Mouse (Mus musculus) MEL (cell line): ENCODE data around the gene Eif5a. TPM values are rescaled to one million over a fixed set of nuclear protein-coding genes. Genes with fewer than 3 reads are reported as not detected.
"Not testable (repeated sequence)": the region's sequence is repeated elsewhere in the genome, so short reads cannot be mapped to it uniquely, and the experiment has no call there.

Experiments
- DNase-seq: peaks from one replicate; pipeline ENCODE4 v3.0.0; 2011; ENCODE audit warnings: low read depth, low spot score
- H3K27ac ChIP-seq: 2 replicates; pipeline ENCODE4 v1.5.1; 2012; ENCODE audit warnings: low read depth, mild to moderate bottlenecking, control low read depth, low read length, moderate library complexity; ENCODE audit not compliant: control insufficient read depth
- H3K27me3 ChIP-seq, 2 experiments: fragments of 150-350 bp in 1 of 2; sonication (generic) in 1 of 2; 2 replicates each; pipeline ENCODE4 v1.6.1; 2012; ENCODE audit warnings: low read length in 2 of 2, mild to moderate bottlenecking in 2 of 2, improper control_type of control experiment in 1 of 2, moderate library complexity in 1 of 2; ENCODE audit not compliant: insufficient read depth in 2 of 2, control insufficient read depth in 1 of 2
- H3K36me3 ChIP-seq, 2 experiments: 2 replicates each; pipeline ENCODE4 v1.6.1; 2012 to 2014; ENCODE audit warnings: low read length in 2 of 2, improper control_type of control experiment in 1 of 2, inconsistent platforms in 1 of 2, mild to moderate bottlenecking in 1 of 2; ENCODE audit not compliant: insufficient read depth in 2 of 2, control insufficient read depth in 1 of 2
- H3K4me1 ChIP-seq, 2 experiments: fragments of 150-350 bp in 1 of 2; sonication (generic) in 1 of 2; 2 replicates each; pipeline ENCODE4 v1.6.1; 2012; ENCODE audit warnings: low read length in 2 of 2, improper control_type of control experiment in 1 of 2, mild to moderate bottlenecking in 1 of 2; ENCODE audit not compliant: insufficient read depth in 2 of 2, control insufficient read depth in 1 of 2
- H3K4me3 ChIP-seq, 2 experiments: fragments of 150-350 bp in 1 of 2; sonication (generic) in 1 of 2; 2 replicates each; pipeline ENCODE4 v1.5.1; 2012; ENCODE audit warnings: low read depth in 2 of 2, low read length in 2 of 2, mild to moderate bottlenecking in 2 of 2, moderate library complexity in 2 of 2, control low read depth in 1 of 2, improper control_type of control experiment in 1 of 2; ENCODE audit not compliant: control insufficient read depth in 1 of 2, insufficient read depth in 1 of 2
- H3K79me2 ChIP-seq: 2 replicates; pipeline ENCODE4 v1.6.1; 2012; ENCODE audit warnings: mild to moderate bottlenecking, low read length, moderate library complexity; ENCODE audit not compliant: control insufficient read depth, poor library complexity, insufficient read depth
- H3K9ac ChIP-seq: 2 replicates; pipeline ENCODE4 v1.6.1; 2012; ENCODE audit warnings: low read depth, mild to moderate bottlenecking, control low read depth, low read length, moderate library complexity; ENCODE audit not compliant: control insufficient read depth, poor library complexity, severe bottlenecking
- H3K9me3 ChIP-seq: fragments of 150-350 bp; sonication (generic); replicated peaks from 2 replicates; pipeline ENCODE4 v1.6.1; 2012; ENCODE audit warnings: mild to moderate bottlenecking, low read length, improper control_type of control experiment, moderate library complexity; ENCODE audit not compliant: insufficient read depth
- BHLHE40 ChIP-seq: IDR thresholded peaks from 2 replicates; pipeline ENCODE4 v1.6.1; 2012; ENCODE audit warnings: low read depth, mild to moderate bottlenecking, inconsistent platforms, low read length, improper control_type of control experiment, borderline replicate concordance
- CTCF ChIP-seq, 3 experiments: IDR thresholded peaks in 2 of 3; conservative IDR thresholded peaks in 1 of 3; 2 replicates each; pipeline ENCODE4 v1.5.1; 2011 to 2012; ENCODE audit warnings: low read length in 3 of 3, low read depth in 2 of 3, mild to moderate bottlenecking in 2 of 3, improper control_type of control experiment in 1 of 3, inconsistent platforms in 1 of 3, mixed read lengths in 1 of 3, moderate library complexity in 1 of 3; ENCODE audit not compliant: control insufficient read depth in 1 of 3, insufficient read depth in 1 of 3, poor library complexity in 1 of 3, severe bottlenecking in 1 of 3
- E2F4 ChIP-seq: IDR thresholded peaks from 2 replicates; pipeline ENCODE4 v1.6.1; 2011; ENCODE audit warnings: low read depth, low read length, improper control_type of control experiment, borderline replicate concordance
- ELF1 ChIP-seq: IDR thresholded peaks from 2 replicates; pipeline ENCODE4 v1.6.1; 2014; ENCODE audit warnings: low read depth, mild to moderate bottlenecking, inconsistent platforms, low read length, improper control_type of control experiment, moderate library complexity
- EP300 ChIP-seq, 2 experiments: IDR thresholded peaks; 2 replicates each; pipeline ENCODE4 v1.6.1; 2011; ENCODE audit warnings: improper control_type of control experiment in 2 of 2, low read length in 2 of 2, low read depth in 1 of 2, mild to moderate bottlenecking in 1 of 2
- ETS1 ChIP-seq: IDR thresholded peaks from 2 replicates; pipeline ENCODE4 v1.6.1; 2012; ENCODE audit warnings: low read depth, mild to moderate bottlenecking, inconsistent platforms, low read length, improper control_type of control experiment, moderate library complexity
- GATA1 ChIP-seq: IDR thresholded peaks from 2 replicates; pipeline ENCODE4 v1.6.1; 2011; ENCODE audit warnings: low read depth, low read length, improper control_type of control experiment
- HCFC1 ChIP-seq: IDR thresholded peaks from 2 replicates; pipeline ENCODE4 v1.6.1; 2012; ENCODE audit warnings: low read depth, mild to moderate bottlenecking, inconsistent platforms, low read length, improper control_type of control experiment, moderate library complexity
- MAFK ChIP-seq: IDR thresholded peaks from 2 replicates; pipeline ENCODE4 v1.6.1; 2011; ENCODE audit warnings: low read depth, mild to moderate bottlenecking, low read length, improper control_type of control experiment, borderline replicate concordance
- MAX ChIP-seq: IDR thresholded peaks from 2 replicates; pipeline ENCODE4 v1.6.1; 2011; ENCODE audit warnings: low read length, improper control_type of control experiment
- MAZ ChIP-seq: IDR thresholded peaks from 2 replicates; pipeline ENCODE4 v1.6.1; 2012; ENCODE audit warnings: low read depth, mild to moderate bottlenecking, inconsistent platforms, low read length, improper control_type of control experiment
- MXI1 ChIP-seq: IDR thresholded peaks from 2 replicates; pipeline ENCODE4 v1.6.1; 2011; ENCODE audit warnings: mild to moderate bottlenecking, low read depth, low read length, improper control_type of control experiment
- MYC ChIP-seq: IDR thresholded peaks from 2 replicates; pipeline ENCODE4 v1.6.1; 2011; ENCODE audit warnings: low read depth, mild to moderate bottlenecking, low read length, improper control_type of control experiment, moderate library complexity
- NELFE ChIP-seq: IDR thresholded peaks from 2 replicates; pipeline ENCODE4 v1.6.1; 2011; ENCODE audit warnings: low read depth, low read length, improper control_type of control experiment
- NRF1 ChIP-seq: IDR thresholded peaks from 2 replicates; pipeline ENCODE4 v1.6.1; 2014; ENCODE audit warnings: low read depth, mild to moderate bottlenecking, inconsistent platforms, low read length, improper control_type of control experiment, moderate library complexity; ENCODE audit not compliant: poor library complexity, insufficient read depth, severe bottlenecking
- POLR2A ChIP-seq, 2 experiments: IDR thresholded peaks; 2 replicates each; pipeline ENCODE4 v1.6.1; 2011 to 2012; ENCODE audit warnings: low read length in 2 of 2, mild to moderate bottlenecking in 2 of 2, control low read depth in 1 of 2, improper control_type of control experiment in 1 of 2, low read depth in 1 of 2, moderate library complexity in 1 of 2; ENCODE audit not compliant: control insufficient read depth in 1 of 2, insufficient read depth in 1 of 2, poor library complexity in 1 of 2
- POLR2AphosphoS5 ChIP-seq: IDR thresholded peaks from 2 replicates; pipeline ENCODE4 v1.6.1; 2012; ENCODE audit warnings: low read depth, borderline replicate concordance, mild to moderate bottlenecking, inconsistent platforms, low read length, moderate library complexity, mixed read lengths
- RAD21 ChIP-seq: IDR thresholded peaks from 2 replicates; pipeline ENCODE4 v1.6.1; 2011; ENCODE audit warnings: mild to moderate bottlenecking, low read depth, low read length, improper control_type of control experiment
- RCOR1 ChIP-seq: IDR thresholded peaks from 2 replicates; pipeline ENCODE4 v1.6.1; 2012; ENCODE audit warnings: low read depth, mild to moderate bottlenecking, inconsistent platforms, low read length, improper control_type of control experiment
- SIN3A ChIP-seq: IDR thresholded peaks from 2 replicates; pipeline ENCODE4 v1.6.1; 2012; ENCODE audit warnings: low read length, improper control_type of control experiment, inconsistent platforms
- SMC3 ChIP-seq: IDR thresholded peaks from 2 replicates; pipeline ENCODE4 v1.6.1; 2011; ENCODE audit warnings: low read depth, low read length, improper control_type of control experiment
- TCF12 ChIP-seq: IDR thresholded peaks from 2 replicates; pipeline ENCODE4 v1.6.1; 2014; ENCODE audit warnings: low read depth, mild to moderate bottlenecking, inconsistent platforms, low read length, improper control_type of control experiment, moderate library complexity
- USF1 ChIP-seq: IDR thresholded peaks from 2 replicates; pipeline ENCODE4 v1.6.1; 2014; ENCODE audit warnings: low read depth, mild to moderate bottlenecking, inconsistent platforms, low read length, improper control_type of control experiment, moderate library complexity
- ZC3H11A ChIP-seq: IDR thresholded peaks from 2 replicates; pipeline ENCODE4 v1.6.1; 2012; ENCODE audit warnings: low read depth, mild to moderate bottlenecking, inconsistent platforms, low read length, improper control_type of control experiment
- ZKSCAN1 ChIP-seq: IDR thresholded peaks from 2 replicates; pipeline ENCODE4 v1.6.1; 2012; ENCODE audit warnings: low read depth, mild to moderate bottlenecking, inconsistent platforms, low read length, improper control_type of control experiment, moderate library complexity
- ZNF384 ChIP-seq: IDR thresholded peaks from 2 replicates; pipeline ENCODE4 v1.6.1; 2012; ENCODE audit warnings: low read depth, mild to moderate bottlenecking, inconsistent platforms, low read length, improper control_type of control experiment
- polyA plus RNA-seq, 2 experiments: library from polyadenylated mRNA; stranded (reverse) in 1 of 2; unstranded in 1 of 2; fragments of >175 nt in 1 of 2; fragments of >200 nt in 1 of 2; gene quantifications; 2 replicates each; pipeline versions ENCODE4 v1.2.1 to v1.2.4; 2012; ENCODE audit warnings: low replicate concordance in 2 of 2, low read depth in 1 of 2; ENCODE audit not compliant: insufficient read length in 2 of 2, insufficient read depth in 1 of 2, missing spikeins in 1 of 2
- total RNA-seq: library from RNA; depleted of rRNA; stranded (reverse); fragments of 300-350 nt; gene quantifications from 2 replicates; pipeline ENCODE4 v1.2.3, GENCODE M21; 2012

Gene Eif5a
- total and polyA plus RNA-seq, 3 experiments = 1,272 to 3,185 (median 1,428) TPM

- TF ChIP-seq ZNF384 (no peak), MAFK (no peak), TCF12 (peak; percentile 38; the same call in 1 of the 2 replicates), MAZ (peak; percentile 78; the same call in 1 of the 2 replicates), HCFC1 (0 out of 2 replicates have a peak, but pooled peaks have one; percentile 25), RCOR1 (peak; percentile 68; the same call in 1 of the 2 replicates), MXI1 (peak; percentile 50; the same call in 1 of the 2 replicates)
- TF ChIP-seq, all 39 proteins: peak for 14
These were observed 9.3 kb upstream of the Eif5a start (continued) for GRCm38 (mm10) chr11:69930967-69931537.

GRCm38 (mm10) chr11:69930176-69930575 lies 8.4 kb upstream of the Eif5a start:
- H3K9me3 ChIP-seq, H3K4me3 ChIP-seq, H3K27me3 ChIP-seq, H3K79me2 ChIP-seq: not testable (repeated sequence)
- Histone ChIP-seq H3K36me3 (peaks cover 0 to 34% of the 10 kb centered on the region in 2 experiments; a peak in 2 of 4 replicates), H3K27ac (peak overlapping the region; percentile 74), H3K9ac (0 out of 2 replicates have a peak overlapping the region, but pooled peaks have one; percentile 8), H3K4me1 (peaks cover 9 to 35% of the 10 kb centered on the region in 2 experiments; a peak in 3 of 4 replicates)
- 0 out of 2 replicates have a peak, but pooled peaks have one; percentile 3 for TF ChIP-seq MXI1
- DNase-seq = peak; percentile 68

DNA sequence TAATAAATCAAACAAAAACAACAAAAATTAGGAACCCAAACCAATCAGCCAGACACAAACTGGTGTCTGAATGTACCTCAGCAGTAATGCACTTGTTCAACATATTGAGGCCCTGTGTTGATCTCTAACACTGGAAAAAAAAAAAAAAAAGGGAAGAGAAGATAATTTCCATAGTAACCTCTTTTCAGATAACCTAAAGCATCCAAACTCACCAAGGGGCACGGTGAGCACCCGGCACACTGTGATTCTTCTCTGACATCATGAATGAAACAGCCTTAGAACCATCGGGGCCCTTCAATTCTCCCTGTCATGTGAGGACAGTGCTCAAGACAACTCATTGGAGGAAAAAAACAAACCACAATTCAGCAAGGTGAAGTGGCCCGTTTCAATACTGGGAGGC lies 8.0 kb upstream of the Eif5a start:
- Histone ChIP-seq H3K9me3 (no peaks in the 10 kb centered on the region), H3K79me2 (no peaks in the 10 kb centered on the region), H3K4me3 (no peak overlapping the region), H3K27ac (peak overlapping the region; percentile 74), H3K36me3 (peaks cover 0 to 33% of the 10 kb centered on the region in 2 experiments; a peak in 2 of 4 replicates), H3K27me3 (no peaks in the 10 kb centered on the region), H3K9ac (no peak overlapping the region), H3K4me1 (peaks cover 6 to 33% of the 10 kb centered on the region in 2 experiments; a peak in 3 of 4 replicates)
- peak; percentile 87 for DNase-seq
- TF ChIP-seq HCFC1 (peak; percentile 67), MXI1 (peak; percentile 70), USF1 (peak; percentile 44), ZKSCAN1 (peak; percentile 87; the same call in 1 of the 2 replicates), MYC (peak; percentile 84; the same call in 1 of the 2 replicates), MAZ (peak; percentile 72; the same call in 1 of the 2 replicates), RCOR1 (peak; percentile 91), E2F4 (no peak), ELF1 (0 out of 2 replicates have a peak, but pooled peaks have one; percentile 35), POLR2A (IDR thresholded peaks at IDR 0.05; ENCODE audit: control insufficient read depth in 1 of 2, insufficient read depth in 1 of 2, low read depth in 1 of 2, low read length in 2 of 2, poor library complexity in 1 of 2) (peak in 1 of 2 experiments; percentile 29; a peak in 1 of 4 replicates), ZC3H11A (0 out of 2 replicates have a peak, but pooled peaks have one; percentile 12), NELFE (peak; percentile 33; the same call in 1 of the 2 replicates), SMC3 (no peak), ZNF384 (peak; percentile 99), CTCF (IDR thresholded peaks at IDR 0.05 in 2 of 3, conservative IDR thresholded peaks at IDR 0.05 in 1 of 3; ENCODE audit: control insufficient read depth in 1 of 3, insufficient read depth in 1 of 3, low read depth in 2 of 3, low read length in 3 of 3, poor library complexity in 1 of 3, severe bottlenecking in 1 of 3) (no peak), TCF12 (peak; percentile 42; the same call in 1 of the 2 replicates), EP300 (IDR thresholded peaks at IDR 0.05; ENCODE audit: low read depth in 1 of 2, low read length in 2 of 2) (peak; percentile 74 to 94), BHLHE40 (peak; percentile 66; the same call in 1 of the 2 replicates), GATA1 (peak; percentile 99), RAD21 (no peak), SIN3A (peak; percentile 90), ETS1 (peak; percentile 90), NRF1 (0 out of 2 replicates have a peak, but pooled peaks have one; percentile 5), POLR2AphosphoS5 (no peak), MAX (peak; percentile 60; the same call in 1 of the 2 replicates)
